Mouse (Mus musculus): ENCODE results near the gene Cyth3.

GRCm38 (mm10) chr5:143616657-143617329 is 5.5 kb upstream of the Cyth3 start:
- no peak for TF ChIP-seq CTCF (IDR thresholded peaks at IDR 0.05; ENCODE audit: insufficient read depth, low read length)
- no peak for TF ChIP-seq POLR2A (IDR thresholded peaks at IDR 0.05; ENCODE audit: borderline replicate concordance, extremely low read depth, low read depth, low read length)
